Mouse (Mus musculus) thymus, adult 2 months (tissue): ENCODE measurements at regions not wholly inside any gene's neighbourhood (a gene's known extent, or its start where the extent isn't known, plus 50 kb on each side); places are given as distances from the start of the nearest gene placed in this dataset.

Experiments used
- DNase-seq: peaks from one replicate; pipeline ENCODE4 v3.0.0; 2021
- H3K27ac ChIP-seq: fragments of 200-500 bp; 2 replicates; pipeline ENCODE4 v1.5.1; 2012; ENCODE audit warnings: low read length, control low read depth; ENCODE audit not compliant: control insufficient read depth, insufficient read depth
- H3K27me3 ChIP-seq: fragments of 200-500 bp; 2 replicates; pipeline ENCODE4 v1.6.1; 2012; ENCODE audit warnings: mild to moderate bottlenecking, low read length, moderate library complexity, mixed read lengths; ENCODE audit not compliant: control insufficient read depth, insufficient read depth
- H3K36me3 ChIP-seq: fragments of 200-500 bp; 2 replicates; pipeline ENCODE4 v1.6.1; 2012; ENCODE audit warnings: mild to moderate bottlenecking, low read length, moderate library complexity; ENCODE audit not compliant: control insufficient read depth, insufficient read depth
- H3K4me1 ChIP-seq: fragments of 200-500 bp; replicated peaks from 2 replicates; pipeline ENCODE4 v1.6.1; 2012; ENCODE audit warnings: low read length; ENCODE audit not compliant: control insufficient read depth, insufficient read depth
- H3K4me3 ChIP-seq: fragments of 200-500 bp; 2 replicates; pipeline ENCODE4 v1.5.1; 2012; ENCODE audit warnings: mild to moderate bottlenecking, low read length, control low read depth, moderate library complexity; ENCODE audit not compliant: control insufficient read depth, insufficient read depth
- CTCF ChIP-seq: fragments of 200-500 bp; IDR thresholded peaks from 2 replicates; pipeline ENCODE4 v1.5.1; 2012; ENCODE audit warnings: mild to moderate bottlenecking, control low read depth, low read length, moderate library complexity, borderline replicate concordance; ENCODE audit not compliant: control insufficient read depth, poor library complexity, insufficient read depth; ENCODE audit errors: extremely low read depth
- POLR2A ChIP-seq: fragments of 200-500 bp; IDR thresholded peaks from 2 replicates; pipeline ENCODE4 v1.6.1; 2012; ENCODE audit warnings: mild to moderate bottlenecking, low read length, control low read depth, moderate library complexity; ENCODE audit not compliant: control insufficient read depth, poor library complexity, insufficient read depth; ENCODE audit errors: extremely low read depth
- WGBS: fragments of 180-500 bp; shearing (Covaris S2); methylation state at CpG from one replicate; pipeline ENCODE4 v1.1.7; 2018; 5-methylcytosine and 5-hydroxymethylcytosine counted together

DNA sequence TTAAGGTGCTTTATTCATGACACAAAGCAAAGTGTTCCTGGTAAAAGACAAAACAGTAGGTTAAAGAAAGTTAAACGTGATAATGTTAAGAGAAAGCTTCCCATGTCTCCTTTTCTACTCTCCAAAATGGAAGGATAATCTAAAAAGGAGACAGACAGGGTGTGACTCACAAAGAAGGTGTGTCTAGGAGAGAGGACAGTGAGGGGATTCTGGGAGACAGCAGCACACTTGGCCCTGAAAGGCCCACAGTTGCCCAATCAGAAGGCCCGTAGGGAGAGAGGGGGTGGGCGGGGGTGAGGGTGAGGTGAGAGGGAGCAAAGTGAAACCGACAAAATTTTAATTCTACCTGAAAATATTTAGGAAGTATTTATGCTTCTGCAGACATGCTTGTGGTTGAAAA, 85.8 kb upstream of the Gadd45a start:
- Histone ChIP-seq H3K4me3 (no peak overlapping the region), H3K36me3 (no peaks in the 10 kb centered on the region), H3K27me3 (no peaks in the 10 kb centered on the region), H3K4me1 (peaks cover under 1% of the 10 kb centered on the region; the same call in 1 of the 2 replicates), H3K27ac (no peak overlapping the region)
- WGBS: 72% methylated on average over 4 of the region's 4 CpGs
- no peak for DNase-seq
- TF ChIP-seq POLR2A (no peak), CTCF (no peak)

DNA sequence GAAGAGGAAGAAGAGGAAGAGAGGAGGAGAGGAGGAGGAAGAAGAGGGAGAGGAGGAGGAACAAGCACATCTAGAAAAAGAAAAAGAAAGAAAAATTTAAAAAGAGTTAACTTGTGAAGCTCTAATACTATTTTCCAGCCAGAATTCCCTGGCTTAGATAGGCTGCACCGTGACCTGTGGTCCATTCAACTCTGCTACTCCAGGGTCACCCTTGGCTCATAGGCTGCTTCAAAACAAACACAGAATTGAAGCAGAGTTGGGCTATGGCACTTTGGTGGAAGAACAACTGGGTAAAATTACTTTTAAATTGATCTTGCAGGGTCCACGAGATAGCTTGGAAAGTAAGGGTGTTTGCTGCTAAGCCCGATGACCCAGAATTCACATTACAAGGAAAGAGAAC, 79.0 kb upstream of the Gadd45a start:
- H3K36me3 ChIP-seq: no peaks in the 10 kb centered on the region
- no peaks in the 10 kb centered on the region for H3K27me3 ChIP-seq
- H3K4me3 ChIP-seq: no peak overlapping the region
- no peak for DNase-seq
- peaks cover 9% of the 10 kb centered on the region for H3K4me1 ChIP-seq
- TF ChIP-seq CTCF: no peak
- TF ChIP-seq POLR2A: no peak
- WGBS: 90% methylated on average over 3 of the region's 3 CpGs
- no peak overlapping the region for H3K27ac ChIP-seq

DNA sequence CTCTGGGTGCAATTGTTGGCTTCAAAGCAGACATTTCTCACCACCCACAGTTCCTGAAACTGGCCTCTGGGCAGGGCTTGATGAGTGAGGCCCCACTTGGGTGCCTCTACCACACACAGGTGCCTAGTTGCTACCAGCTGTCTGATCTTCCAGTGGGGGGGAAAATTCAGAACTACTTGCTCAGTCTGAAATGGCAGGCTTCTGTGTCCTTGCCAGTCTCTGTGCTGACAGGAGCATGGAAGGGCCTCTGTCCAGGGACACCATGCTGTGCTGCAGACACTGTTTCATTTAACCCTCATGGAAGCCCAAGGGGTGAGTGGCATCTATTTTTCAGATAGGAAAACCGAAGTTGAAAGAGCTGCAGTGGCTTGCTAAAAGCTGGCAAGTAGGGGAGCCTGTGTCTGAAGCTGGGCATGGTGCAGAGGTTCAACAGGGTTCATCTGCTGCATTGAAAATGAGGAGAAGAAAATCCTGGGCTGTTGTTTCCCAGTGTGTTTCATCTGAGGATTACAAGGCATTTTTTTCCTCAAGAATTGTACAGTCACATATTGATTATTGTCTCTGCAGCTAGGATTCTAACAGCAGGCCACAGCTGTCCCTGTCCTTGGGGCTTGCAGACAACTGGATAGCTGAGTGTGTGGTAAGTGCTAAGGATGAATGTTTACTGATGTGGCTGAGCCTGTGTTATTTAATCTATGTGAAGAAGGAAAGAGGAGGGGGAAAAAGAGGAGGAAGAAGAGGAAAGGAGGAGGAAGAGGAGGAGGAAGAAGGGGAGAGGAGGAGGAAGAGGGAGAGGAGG, 78.4 kb upstream of the Gadd45a start:
- H3K27ac ChIP-seq: no peak overlapping the region
- H3K36me3 ChIP-seq: no peaks in the 10 kb centered on the region
- 30% methylated on average over 1 of the region's 1 CpGs for WGBS
- no peak for TF ChIP-seq CTCF
- TF ChIP-seq POLR2A: no peak
- no peak for DNase-seq
- H3K4me1 ChIP-seq: peaks cover 9% of the 10 kb centered on the region
- H3K4me3 ChIP-seq: no peak overlapping the region
- H3K27me3 ChIP-seq: no peaks in the 10 kb centered on the region

DNA sequence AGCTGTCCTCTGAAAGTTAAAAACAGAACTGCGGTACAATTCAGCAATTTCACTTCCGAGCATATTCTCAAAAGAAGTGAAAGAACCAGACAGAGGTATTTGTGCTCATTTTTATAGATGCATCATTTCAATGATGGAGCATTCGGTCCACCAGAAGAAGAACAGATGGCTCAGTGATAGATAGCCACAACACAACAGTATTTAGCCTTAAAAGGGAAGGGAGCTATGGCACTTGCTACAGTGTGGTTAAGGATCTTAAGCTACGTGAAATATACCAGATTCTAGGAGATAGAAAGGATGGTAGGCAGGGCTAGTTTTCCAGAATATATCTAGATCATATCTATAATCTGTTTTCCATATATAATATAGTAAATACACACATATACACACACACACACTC, 77.5 kb upstream of the Gadd45a start:
- Histone ChIP-seq H3K27me3 (no peaks in the 10 kb centered on the region), H3K27ac (no peak overlapping the region), H3K36me3 (no peaks in the 10 kb centered on the region), H3K4me3 (no peak overlapping the region), H3K4me1 (peaks cover 9% of the 10 kb centered on the region)
- DNase-seq: no peak
- TF ChIP-seq CTCF: no peak
- TF ChIP-seq POLR2A: no peak
- 87% methylated on average over 4 of the region's 4 CpGs for WGBS

DNA sequence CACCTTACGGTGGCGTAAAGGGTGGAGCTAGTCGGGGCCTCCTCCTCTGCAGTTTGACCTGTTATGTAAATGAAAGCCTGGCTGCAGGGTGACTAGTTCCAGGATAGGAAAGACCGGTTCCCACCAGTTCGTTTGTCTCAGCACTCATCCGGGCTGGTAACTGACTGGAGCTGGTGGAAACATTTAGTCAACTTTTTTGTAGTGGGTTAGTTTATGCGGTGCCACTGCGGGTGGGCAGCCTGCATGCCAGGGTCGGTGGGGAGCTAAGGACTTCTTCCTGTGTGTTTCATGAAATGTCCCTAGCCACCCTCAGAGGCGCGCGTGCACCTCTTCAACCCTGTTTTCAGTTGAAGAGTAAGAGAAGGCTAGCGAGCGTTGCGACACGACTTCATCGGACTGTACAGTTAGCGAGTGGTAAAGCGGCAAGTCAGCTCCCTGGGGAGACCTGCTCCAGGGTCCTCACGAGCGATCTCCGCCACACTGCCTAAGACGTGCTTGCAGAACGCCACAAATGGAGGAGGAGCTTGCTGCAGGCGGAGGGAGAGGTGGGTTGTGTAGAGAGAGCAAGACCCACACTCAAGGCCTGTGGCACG, 76.5 kb upstream of the Gadd45a start:
- Histone ChIP-seq H3K27me3 (no peaks in the 10 kb centered on the region), H3K4me1 (peaks cover 9% of the 10 kb centered on the region), H3K4me3 (no peak overlapping the region), H3K36me3 (no peaks in the 10 kb centered on the region), H3K27ac (no peak overlapping the region)
- TF ChIP-seq CTCF (no peak), POLR2A (no peak)
- WGBS: 80% methylated on average over 26 of the region's 26 CpGs
- no peak for DNase-seq

DNA sequence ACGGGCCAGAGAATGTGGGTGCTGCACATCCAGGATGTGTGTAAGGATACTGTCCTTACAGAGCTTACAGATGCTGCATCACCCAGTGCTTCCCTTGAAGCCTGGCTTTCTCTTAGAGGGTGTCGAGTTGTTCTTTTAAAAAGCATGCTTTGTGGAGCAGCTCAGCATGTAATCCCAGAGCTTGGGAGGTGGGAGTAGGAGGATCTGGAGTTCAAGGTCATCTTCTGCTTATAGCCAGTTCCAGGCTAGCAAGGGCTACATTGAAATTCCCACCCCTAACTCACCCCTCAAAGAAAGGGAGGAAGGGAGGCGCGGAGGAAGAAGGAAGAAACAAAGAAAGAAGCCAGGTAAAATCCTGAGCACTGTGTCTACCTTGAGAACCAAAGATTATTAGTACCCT, 76.0 kb upstream of the Gadd45a start:
- no peak for DNase-seq
- WGBS: 91% methylated on average over 4 of the region's 4 CpGs
- Histone ChIP-seq H3K27ac (no peak overlapping the region), H3K4me1 (peaks cover 9% of the 10 kb centered on the region), H3K27me3 (no peaks in the 10 kb centered on the region), H3K4me3 (no peak overlapping the region), H3K36me3 (no peaks in the 10 kb centered on the region)
- no peak for TF ChIP-seq POLR2A
- no peak for TF ChIP-seq CTCF
